Mouse (Mus musculus): ENCODE measurements around the gene Entpd3.
A peak's percentile ranks its signal among the peaks of the same experiment; 100 is the strongest.
"Not testable (repeated sequence)": the region's sequence is repeated elsewhere in the genome, so short reads cannot be mapped to it uniquely, and the experiment has no call there.

The Entpd3 gene

GRCm38 (mm10) chr9:120533446-120533950 is 6.1 kb upstream of the Entpd3 start:
- not testable (repeated sequence) for DNase-seq (ENCODE audit: low read depth, low spot score)

DNA sequence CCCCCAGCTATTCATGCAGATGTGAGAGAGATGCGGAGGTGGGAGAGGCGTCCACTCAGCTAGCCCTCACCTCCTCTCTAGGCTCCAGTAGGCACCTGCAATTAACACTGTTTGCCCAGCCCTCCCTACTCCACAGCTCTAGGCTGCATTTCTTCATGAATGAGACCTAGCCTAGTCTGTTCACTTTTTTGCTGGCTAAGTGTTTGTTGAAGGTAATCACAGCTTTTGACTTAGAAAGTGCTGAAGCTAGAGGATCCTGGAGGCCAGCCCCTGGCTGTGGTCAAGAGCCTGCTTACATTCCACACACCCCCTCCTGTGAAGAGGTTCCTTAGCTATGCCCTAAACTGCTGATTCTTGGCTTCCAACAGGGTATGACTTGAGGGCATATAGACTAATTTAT is 1.8 kb downstream of the Entpd3 start:
- no peak for DNase-seq (ENCODE audit: low read depth, low spot score)

DNA sequence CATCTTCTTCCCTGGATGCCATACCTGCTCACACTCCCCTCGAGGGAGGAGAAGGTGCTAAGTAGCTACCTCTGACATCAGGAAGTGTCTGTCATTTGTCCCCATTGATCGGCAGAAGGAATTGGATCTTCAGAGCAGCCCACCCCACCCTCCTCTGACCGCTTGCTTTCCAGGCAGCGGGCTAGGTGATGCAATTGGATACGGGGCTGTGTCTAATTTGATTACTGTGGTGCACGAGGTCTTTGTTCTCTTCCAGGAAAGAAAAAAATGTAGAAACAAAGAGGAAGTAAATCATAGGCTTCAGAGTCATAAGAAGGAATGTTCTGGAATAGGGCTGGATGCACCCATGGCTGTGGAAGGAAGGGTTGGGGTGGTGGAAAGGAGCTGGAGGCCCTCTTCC is 2.6 kb downstream of the Entpd3 start:
- no peak for DNase-seq (ENCODE audit: low read depth, low spot score)

DNA sequence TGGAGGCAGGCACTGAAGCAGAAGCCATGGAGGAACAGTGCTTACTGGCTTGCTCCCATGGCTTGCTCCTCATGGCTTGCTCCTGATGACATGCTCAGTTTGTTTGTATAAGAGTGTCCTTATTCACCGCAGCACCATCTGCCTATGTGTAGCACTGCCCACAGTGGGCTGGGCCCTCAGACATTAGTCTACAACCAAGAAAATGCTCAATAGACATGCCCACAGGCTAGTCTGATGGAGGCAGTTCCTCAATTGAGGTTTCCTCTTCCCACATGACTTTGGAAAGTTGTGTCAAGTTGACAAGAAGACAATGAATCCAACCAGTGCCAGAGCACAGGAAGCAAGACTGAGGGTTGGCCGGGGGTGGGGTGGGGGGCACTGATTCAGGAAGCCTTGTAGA is 6.4 kb downstream of the Entpd3 start:
- no peak for DNase-seq (ENCODE audit: low read depth, low spot score)

DNA sequence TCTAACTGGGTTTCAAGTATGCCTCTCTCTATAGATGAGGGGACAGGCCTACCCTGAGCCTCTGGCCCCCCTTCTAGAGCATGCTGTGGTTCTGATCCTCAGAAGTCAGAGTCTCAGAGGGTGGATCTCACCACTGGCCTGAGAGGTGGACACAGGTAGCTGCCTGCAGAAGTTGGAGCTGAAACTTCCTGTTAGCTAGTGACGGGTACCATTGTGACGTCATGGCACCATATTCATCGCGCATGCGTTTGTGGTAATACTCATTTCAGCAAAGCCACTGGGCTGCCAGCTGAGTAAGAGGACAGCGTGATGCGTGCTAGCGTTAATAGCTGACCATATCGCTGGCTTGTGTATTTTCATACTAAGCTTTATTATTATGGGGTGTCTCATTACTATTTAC is 6.9 kb downstream of the Entpd3 start:
- DNase-seq (ENCODE audit: low read depth, low spot score), result no peak

GRCm38 (mm10) chr9:120547026-120547668 is 7.5 kb downstream of the Entpd3 start:
- DNase-seq (ENCODE audit: low read depth, low spot score), result no peak

- DNase-seq (ENCODE audit: low read depth, low spot score), result no peak
Measured at GRCm38 (mm10) chr9:120550778-120551177, 11.2 kb downstream of the Entpd3 start.

DNA sequence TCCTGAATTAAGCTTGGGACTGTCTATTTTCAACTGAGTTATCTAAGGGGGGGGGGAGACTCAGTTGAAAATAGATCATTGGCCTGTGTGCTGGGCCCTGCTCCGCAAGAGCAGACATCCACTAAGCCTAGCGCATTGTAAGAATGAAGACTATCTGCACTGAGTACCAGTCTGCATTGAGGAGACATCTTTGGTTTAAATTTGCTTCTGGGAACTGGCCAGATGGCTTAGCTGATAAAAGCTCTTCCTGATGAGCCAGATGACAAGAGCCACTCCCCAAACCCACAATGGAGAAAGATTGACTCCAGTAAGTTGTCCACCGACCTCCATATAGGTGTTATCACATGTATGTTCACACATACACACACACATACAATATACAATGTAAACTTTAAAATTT is 24.0 kb downstream of the Entpd3 start:
- DNase-seq (ENCODE audit: low read depth, low spot score), result no peak

- DNase-seq (ENCODE audit: low read depth, low spot score), result no peak
Measured at GRCm38 (mm10) chr9:120564247-120564646, 24.6 kb downstream of the Entpd3 start.

DNA sequence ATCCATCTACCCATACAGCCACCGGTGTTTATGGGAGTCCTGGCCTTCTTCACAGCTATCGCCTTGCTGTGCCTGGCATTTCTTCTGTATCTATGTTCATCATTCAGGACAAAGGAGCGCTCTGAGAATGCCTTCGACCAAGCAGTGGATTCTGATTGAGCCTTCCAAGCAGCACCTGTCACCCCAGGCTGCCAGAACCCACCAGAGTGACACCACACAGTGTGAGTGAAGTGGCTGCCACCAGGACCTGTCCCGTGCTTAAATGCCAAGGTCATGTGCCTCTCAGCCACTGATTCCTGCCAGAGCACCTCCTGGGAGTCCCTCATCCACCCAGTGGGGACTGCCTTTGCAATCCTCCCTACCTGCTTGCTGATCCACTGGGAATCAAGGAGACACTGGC is 26.8 kb downstream of the Entpd3 start:
- no peak for DNase-seq (ENCODE audit: low read depth, low spot score)

DNA sequence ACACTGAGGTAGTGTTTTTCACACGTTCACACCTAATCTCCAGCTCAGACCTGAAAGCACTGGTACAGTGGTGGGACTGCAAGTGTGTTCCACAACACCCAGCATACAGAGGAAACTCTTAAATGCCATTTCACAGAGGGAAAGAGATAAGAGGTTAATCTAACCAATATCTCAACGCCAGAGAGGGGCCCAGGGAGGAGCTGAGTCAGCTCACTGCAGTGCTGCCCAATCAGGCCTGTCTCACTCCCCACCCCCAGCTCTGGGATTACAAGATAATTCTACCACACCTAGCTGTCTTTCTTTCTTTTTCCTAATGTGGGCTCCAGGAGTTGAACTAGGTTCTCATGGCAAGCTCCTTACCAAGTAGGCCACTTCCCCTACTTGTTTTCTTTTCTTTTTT is 29.3 kb downstream of the Entpd3 start:
- DNase-seq (ENCODE audit: low read depth, low spot score), result no peak

- no peak for DNase-seq (ENCODE audit: low read depth, low spot score)
Measured at GRCm38 (mm10) chr9:120569721-120570333, 30.2 kb downstream of the Entpd3 start.

- no peak for DNase-seq (ENCODE audit: low read depth, low spot score)
Measured at GRCm38 (mm10) chr9:120570334-120570725, 30.7 kb downstream of the Entpd3 start.

DNA sequence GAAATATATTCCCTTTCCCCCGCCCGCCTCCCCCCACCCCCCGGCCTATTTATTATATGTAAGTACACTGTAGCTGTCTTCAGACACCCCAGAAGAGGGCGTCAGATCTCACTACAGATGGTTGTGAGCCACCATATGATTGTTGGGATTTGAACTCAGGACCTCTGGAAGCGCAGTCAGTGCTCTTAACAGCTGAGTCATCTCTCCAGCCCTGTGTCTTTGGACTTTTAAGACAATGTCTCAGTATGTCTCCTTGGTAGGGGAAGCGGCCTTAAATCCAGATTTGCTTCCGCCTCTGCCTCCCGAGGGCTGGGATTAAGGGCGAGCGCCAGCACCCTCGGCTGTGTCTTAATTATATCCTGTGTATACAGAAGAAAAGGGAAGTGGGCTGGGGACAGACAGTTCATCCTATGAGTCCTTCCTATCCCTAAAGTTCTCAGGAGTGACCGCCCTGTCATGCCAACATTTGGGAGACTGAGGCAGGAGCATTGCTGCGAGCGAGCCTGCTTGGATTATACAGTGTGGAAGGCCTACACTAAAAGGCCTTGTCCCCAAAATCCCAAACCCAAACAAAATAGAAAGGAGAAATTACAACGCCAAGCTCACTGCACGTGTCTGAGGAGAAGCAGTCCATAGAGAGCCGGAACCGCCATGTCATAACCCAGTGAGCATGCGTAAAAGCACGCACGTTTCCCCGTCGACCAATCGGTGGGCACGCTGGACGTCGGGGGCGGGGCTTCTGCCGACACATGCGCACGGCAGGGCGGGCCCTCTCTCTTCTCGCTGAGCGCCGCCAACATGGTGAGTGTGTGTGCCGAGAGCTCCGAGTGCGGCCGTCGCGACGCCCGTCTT is 31.3 kb downstream of the Entpd3 start, which contains the start of gene Rpl14:
TSS of gene Rpl14 (plus strand) at position 704 of the 852 bp plus-strand sequence.
- DNase-seq (ENCODE audit: low read depth, low spot score), result peak; percentile 95

GRCm38 (mm10) chr9:120571593-120572385 is 32.2 kb downstream of the Entpd3 start:
- DNase-seq (ENCODE audit: low read depth, low spot score), result no peak

DNA sequence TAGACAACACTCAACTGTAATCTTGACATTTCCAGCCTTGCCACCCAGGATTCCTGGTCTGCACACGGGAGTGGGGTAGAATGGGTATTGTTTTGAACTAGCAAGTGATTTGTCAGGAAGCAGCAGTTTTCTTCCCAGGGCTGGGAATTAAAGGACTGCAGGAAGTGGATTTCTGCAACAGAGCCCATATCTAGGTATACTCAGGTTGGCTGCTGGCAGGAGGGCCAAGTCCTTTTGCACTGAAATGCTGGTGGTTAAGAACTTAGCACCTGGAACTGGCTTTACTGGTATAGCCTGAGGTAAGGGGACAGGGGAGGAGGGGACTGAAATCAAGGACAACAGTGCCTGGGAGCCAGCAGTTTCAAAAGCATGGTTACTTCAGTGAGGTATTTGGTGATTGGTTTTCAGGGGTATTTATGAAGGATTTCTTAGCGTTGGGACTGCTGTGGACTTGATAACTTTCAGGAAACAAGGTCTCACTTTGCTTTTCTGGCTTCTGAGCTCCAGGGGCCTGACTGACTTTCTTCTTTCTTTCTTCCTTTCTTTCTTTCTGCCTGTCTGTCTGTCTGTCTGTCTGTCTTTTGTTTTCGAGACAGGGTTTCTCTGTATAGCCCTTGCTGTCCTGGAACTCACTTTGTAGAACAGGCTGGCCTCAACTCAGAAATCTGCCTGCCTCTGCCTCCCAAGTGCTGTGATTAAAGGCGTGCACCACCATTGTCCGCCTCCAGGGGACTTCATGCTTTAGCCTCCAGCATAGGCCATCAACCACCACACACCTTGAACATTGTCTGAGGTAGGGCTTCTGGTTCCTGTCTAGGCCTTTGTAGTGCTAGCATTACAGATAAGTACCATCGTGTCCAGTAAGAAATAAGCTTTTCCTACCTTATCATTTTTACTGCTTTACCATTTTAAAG is 36.4 kb downstream of the Entpd3 start:
- DNase-seq (ENCODE audit: low read depth, low spot score), result no peak

- DNase-seq (ENCODE audit: low read depth, low spot score), result no peak
Measured at GRCm38 (mm10) chr9:120576662-120577013, 37.0 kb downstream of the Entpd3 start.

- DNase-seq (ENCODE audit: low read depth, low spot score), result peak; percentile 96
Measured at GRCm38 (mm10) chr9:120577133-120577651, 37.6 kb downstream of the Entpd3 start.

GRCm38 (mm10) chr9:120577706-120578405 is 38.2 kb downstream of the Entpd3 start:
- DNase-seq (ENCODE audit: low read depth, low spot score), result no peak

GRCm38 (mm10) chr9:120578701-120579100 is 39.1 kb downstream of the Entpd3 start:
- no peak for DNase-seq (ENCODE audit: low read depth, low spot score)
